Mouse (Mus musculus) forebrain, embryonic 16.5 days (tissue): ENCODE data around the gene Angptl2. TPM values are rescaled to one million over a fixed set of nuclear protein-coding genes. Genes with fewer than 3 reads are reported as not detected.
A peak's percentile ranks its signal among the peaks of the same experiment; 100 is the strongest.

ENCODE experiments used
- ATAC-seq: fragments of 200-750 bp; cut with Nextera tagmentation; 2 replicates; pipeline ENCODE4 v1.8.0; 2017; ENCODE audit warnings: mild to moderate bottlenecking, moderate library complexity
- H3K27ac ChIP-seq: fragments of 300-500 bp; sonication (generic); 2 replicates; pipeline ENCODE4 v1.5.1; 2014; ENCODE audit warnings: low read length, control low read depth
- H3K27me3 ChIP-seq: fragments of 300-500 bp; sonication (generic); replicated peaks from 2 replicates; pipeline ENCODE4 v1.6.1; 2014; ENCODE audit warnings: low read length; ENCODE audit not compliant: control insufficient read depth, insufficient read depth
- H3K36me3 ChIP-seq: fragments of 300-500 bp; sonication (generic); 2 replicates; pipeline ENCODE4 v1.6.1; 2014; ENCODE audit not compliant: control insufficient read depth, insufficient read depth
- H3K4me1 ChIP-seq: fragments of 300-500 bp; sonication (generic); replicated peaks from 2 replicates; pipeline ENCODE4 v1.6.1; 2014; ENCODE audit warnings: low read length; ENCODE audit not compliant: control insufficient read depth, insufficient read depth
- H3K4me2 ChIP-seq: fragments of 300-500 bp; sonication (generic); 2 replicates; pipeline ENCODE4 v1.6.1; 2014; ENCODE audit warnings: mild to moderate bottlenecking, low read length, control low read depth
- H3K4me3 ChIP-seq: fragments of 300-500 bp; sonication (generic); replicated peaks from 2 replicates; pipeline ENCODE4 v1.5.1; 2014; ENCODE audit warnings: mild to moderate bottlenecking, low read length, control low read depth
- H3K9ac ChIP-seq: fragments of 300-500 bp; sonication (generic); replicated peaks from 2 replicates; pipeline ENCODE4 v1.6.1; 2014; ENCODE audit warnings: low read depth, low read length, control low read depth
- H3K9me3 ChIP-seq: fragments of 300-500 bp; sonication (generic); 2 replicates; pipeline ENCODE4 v1.6.1; 2016; ENCODE audit warnings: low read length; ENCODE audit not compliant: control insufficient read depth
- WGBS: fragments of 180-500 bp; shearing (Covaris S2); extraction: QIAGEN DNeasy Blood & Tissue Kit; methylation state at CpG from one replicate; pipeline ENCODE4 v1.1.7; 2014; 5-methylcytosine and 5-hydroxymethylcytosine counted together
- polyA plus RNA-seq: library from polyadenylated mRNA; unstranded; fragments of >200 nt; fragmentation: Nextera tagmentation; extraction: Ambion mirVana; gene quantifications from 2 replicates; pipeline ENCODE4 v1.2.1, GENCODE M21; 2015

The Angptl2 gene
- polyA plus RNA-seq, 1 experiment from 2014 or later: 12.0 TPM

DNA sequence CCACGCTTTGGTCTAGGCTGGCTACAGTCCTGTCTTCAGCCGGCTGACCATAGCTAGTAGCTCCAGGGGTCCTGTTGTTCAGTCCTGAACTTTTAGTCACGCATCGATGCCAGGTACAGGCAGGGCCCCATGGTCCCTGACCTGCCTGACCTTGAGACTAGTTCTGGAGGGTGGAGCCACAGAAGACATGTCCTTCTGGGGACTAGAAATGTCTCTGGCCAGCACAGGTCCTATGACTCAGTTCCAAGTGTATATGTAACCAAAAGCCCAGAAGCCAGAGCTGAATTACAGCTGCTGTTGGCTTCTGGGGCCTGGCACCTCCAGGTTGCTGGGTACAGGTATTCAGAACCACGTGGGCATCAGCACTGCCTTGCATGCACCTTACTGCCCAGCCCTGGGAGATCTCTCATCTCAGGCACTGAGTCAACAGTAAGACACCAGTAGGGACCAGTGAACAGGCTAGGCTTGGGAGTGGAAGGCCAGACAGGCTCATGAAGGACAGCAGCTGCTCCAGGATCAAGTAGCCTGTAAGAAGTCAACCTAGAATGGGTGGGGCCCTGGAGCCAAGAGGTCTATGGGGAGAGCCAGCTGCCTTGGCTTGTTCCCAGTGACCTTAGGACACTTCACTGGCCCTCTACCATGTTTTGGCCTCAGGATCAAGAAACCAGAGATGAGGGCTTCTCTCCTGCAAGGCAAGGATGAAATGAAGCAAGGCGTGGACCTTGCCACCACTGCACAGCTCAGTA is 26.8 kb upstream of the Angptl2 start:
- Histone ChIP-seq H3K4me1 (peaks cover 28% of the 10 kb centered on the region), H3K4me3 (no peak overlapping the region), H3K9me3 (no peaks in the 10 kb centered on the region), H3K36me3 (no peaks in the 10 kb centered on the region), H3K9ac (no peak overlapping the region), H3K27me3 (no peaks in the 10 kb centered on the region), H3K4me2 (no peak overlapping the region), H3K27ac (no peak overlapping the region)
- WGBS: 91% methylated on average over 6 of the region's 6 CpGs
- ATAC-seq: no peak

DNA sequence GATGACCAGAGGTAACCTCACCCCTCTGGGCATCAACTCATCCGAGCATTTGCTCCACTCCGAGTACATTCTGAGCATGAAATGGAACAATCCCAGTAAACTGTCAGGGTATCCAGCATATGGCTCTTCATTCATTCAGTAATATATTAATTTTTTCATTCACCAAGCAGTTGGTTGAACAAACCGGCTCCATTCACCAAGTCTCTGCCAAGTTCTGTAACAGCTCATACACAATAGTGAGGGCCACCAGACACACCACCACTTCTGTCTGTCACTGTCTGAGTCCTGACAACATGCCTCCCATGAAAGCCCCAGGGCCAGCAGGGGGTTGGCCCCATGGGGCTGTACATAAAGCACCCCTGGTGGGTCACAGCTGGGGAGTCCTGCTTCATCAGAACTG is 25.9 kb upstream of the Angptl2 start:
- ATAC-seq: peak; percentile 74; the same call in 1 of the 2 replicates
- Histone ChIP-seq H3K27ac (peak overlapping the region; percentile 13; the same call in 1 of the 2 replicates), H3K36me3 (no peaks in the 10 kb centered on the region), H3K4me2 (no peak overlapping the region), H3K9me3 (no peaks in the 10 kb centered on the region), H3K4me3 (no peak overlapping the region), H3K27me3 (no peaks in the 10 kb centered on the region), H3K4me1 (peaks cover 21% of the 10 kb centered on the region), H3K9ac (no peak overlapping the region)
- 40% methylated on average over 3 of the region's 3 CpGs for WGBS

GRCm38 (mm10) chr2:33200368-33201068 is 15.4 kb upstream of the Angptl2 start:
- no peaks in the 10 kb centered on the region for H3K27me3 ChIP-seq
- WGBS: 81% methylated on average over 14 of the region's 14 CpGs
- no peak for ATAC-seq
- H3K9ac ChIP-seq: no peak overlapping the region
- no peak overlapping the region for H3K27ac ChIP-seq
- no peak overlapping the region for H3K4me3 ChIP-seq
- peaks cover 9% of the 10 kb centered on the region; the same call in 1 of the 2 replicates for H3K4me1 ChIP-seq
- H3K4me2 ChIP-seq: no peak overlapping the region
- no peaks in the 10 kb centered on the region for H3K9me3 ChIP-seq
- no peaks in the 10 kb centered on the region for H3K36me3 ChIP-seq

GRCm38 (mm10) chr2:33203284-33203683 is 12.6 kb upstream of the Angptl2 start:
- Histone ChIP-seq H3K27me3 (no peaks in the 10 kb centered on the region), H3K27ac (no peak overlapping the region), H3K9me3 (no peaks in the 10 kb centered on the region), H3K4me3 (no peak overlapping the region), H3K36me3 (no peaks in the 10 kb centered on the region), H3K4me2 (no peak overlapping the region), H3K4me1 (peaks cover 14% of the 10 kb centered on the region), H3K9ac (no peak overlapping the region)
- 44% methylated on average over 6 of the region's 6 CpGs for WGBS
- ATAC-seq: no peak

DNA sequence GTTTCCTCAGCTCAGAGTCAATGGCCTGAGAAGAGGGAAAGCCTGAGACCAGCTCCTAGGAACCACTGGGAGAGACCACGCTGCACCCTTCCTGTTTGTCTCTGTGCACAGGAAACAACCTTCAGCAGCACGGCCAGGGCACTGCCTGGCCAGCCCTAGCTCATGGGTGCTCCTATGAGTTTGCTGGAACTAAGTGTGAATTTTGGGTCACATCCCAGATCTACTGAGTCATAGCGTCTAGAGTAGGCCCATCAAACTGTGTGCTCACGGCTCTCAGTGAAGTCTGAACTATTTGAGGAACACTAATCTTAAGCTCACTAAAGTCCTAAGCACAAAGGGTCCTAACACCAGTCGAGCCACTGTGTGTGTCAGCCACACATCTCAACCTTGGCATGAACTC is 10.9 kb upstream of the Angptl2 start:
- H3K36me3 ChIP-seq: no peaks in the 10 kb centered on the region
- 87% methylated on average over 5 of the region's 5 CpGs for WGBS
- H3K27me3 ChIP-seq: no peaks in the 10 kb centered on the region
- no peak overlapping the region for H3K9ac ChIP-seq
- H3K4me1 ChIP-seq: peaks cover 14% of the 10 kb centered on the region
- H3K4me3 ChIP-seq: no peak overlapping the region
- ATAC-seq: no peak
- no peak overlapping the region for H3K4me2 ChIP-seq
- H3K9me3 ChIP-seq: no peaks in the 10 kb centered on the region
- no peak overlapping the region for H3K27ac ChIP-seq

GRCm38 (mm10) chr2:33205939-33206525 is 9.8 kb upstream of the Angptl2 start:
- WGBS: 46% methylated on average over 14 of the region's 14 CpGs
- peak; percentile 24; the same call in 1 of the 2 replicates for ATAC-seq

DNA sequence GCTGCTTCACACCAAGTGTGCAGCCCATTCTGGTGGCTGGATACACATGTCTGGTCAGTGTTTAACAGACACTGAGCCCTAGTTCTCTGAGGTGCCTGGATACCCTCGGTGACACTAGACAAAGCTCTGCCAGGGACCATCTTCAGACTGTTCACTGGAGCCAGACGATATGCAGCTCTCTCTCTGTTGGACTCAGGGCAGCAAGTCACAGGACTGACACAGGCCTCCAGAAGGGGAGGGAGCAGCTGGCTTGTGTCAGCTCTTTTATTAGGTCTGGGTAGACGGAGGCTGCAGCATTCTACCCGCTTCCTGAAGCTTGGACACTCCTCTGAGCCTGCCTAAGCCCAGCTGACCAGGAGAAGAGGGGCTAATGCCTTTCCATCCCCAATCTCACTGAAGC is 8.8 kb upstream of the Angptl2 start:
- H3K36me3 ChIP-seq: no peaks in the 10 kb centered on the region
- H3K4me2 ChIP-seq: no peak overlapping the region
- WGBS: 38% methylated on average over 4 of the region's 4 CpGs
- peaks cover 14% of the 10 kb centered on the region for H3K4me1 ChIP-seq
- H3K27ac ChIP-seq: no peak overlapping the region
- no peak overlapping the region for H3K4me3 ChIP-seq
- H3K9me3 ChIP-seq: no peaks in the 10 kb centered on the region
- H3K9ac ChIP-seq: no peak overlapping the region
- no peak for ATAC-seq
- no peaks in the 10 kb centered on the region for H3K27me3 ChIP-seq

More at GRCm38 (mm10) chr2:33205939-33206525, 9.8 kb upstream of the Angptl2 start:
- no peak overlapping the region for H3K4me2 ChIP-seq
- H3K27ac ChIP-seq: no peak overlapping the region
- peaks cover 14% of the 10 kb centered on the region for H3K4me1 ChIP-seq
- H3K4me3 ChIP-seq: no peak overlapping the region
- H3K9me3 ChIP-seq: no peaks in the 10 kb centered on the region
- no peaks in the 10 kb centered on the region for H3K36me3 ChIP-seq
- no peaks in the 10 kb centered on the region for H3K27me3 ChIP-seq
- H3K9ac ChIP-seq: no peak overlapping the region

- WGBS: 95% methylated on average over 5 of the region's 5 CpGs
- Histone ChIP-seq H3K36me3 (no peaks in the 10 kb centered on the region), H3K27ac (no peak overlapping the region), H3K9me3 (no peaks in the 10 kb centered on the region), H3K4me3 (no peak overlapping the region), H3K27me3 (no peaks in the 10 kb centered on the region), H3K9ac (no peak overlapping the region), H3K4me2 (no peak overlapping the region), H3K4me1 (peaks cover 13% of the 10 kb centered on the region)
- no peak for ATAC-seq
These were observed 7.7 kb upstream of the Angptl2 start for GRCm38 (mm10) chr2:33208134-33208533.

GRCm38 (mm10) chr2:33210841-33211240 is 5.0 kb upstream of the Angptl2 start:
- Histone ChIP-seq H3K9ac (no peak overlapping the region), H3K4me3 (no peak overlapping the region), H3K27ac (no peak overlapping the region), H3K27me3 (no peaks in the 10 kb centered on the region), H3K4me1 (peaks cover 12% of the 10 kb centered on the region), H3K4me2 (no peak overlapping the region), H3K36me3 (no peaks in the 10 kb centered on the region), H3K9me3 (no peaks in the 10 kb centered on the region)
- no peak for ATAC-seq
- WGBS: 84% methylated on average over 2 of the region's 2 CpGs
